Mouse (Mus musculus) cerebellum, adult 2 months (tissue): ENCODE measurements around the gene Wdtc1.

Experiments used
- CTCF ChIP-seq: fragments of 200-500 bp; IDR thresholded peaks from 2 replicates; pipeline ENCODE4 v1.5.1; 2011; ENCODE audit warnings: low read depth, mild to moderate bottlenecking, control low read depth, low read length, moderate library complexity, borderline replicate concordance; ENCODE audit not compliant: insufficient read depth
- POLR2A ChIP-seq: fragments of 200-500 bp; IDR thresholded peaks from 2 replicates; pipeline ENCODE4 v1.6.1; 2011; ENCODE audit warnings: low read length, control low read depth, borderline replicate concordance; ENCODE audit not compliant: insufficient read depth

DNA sequence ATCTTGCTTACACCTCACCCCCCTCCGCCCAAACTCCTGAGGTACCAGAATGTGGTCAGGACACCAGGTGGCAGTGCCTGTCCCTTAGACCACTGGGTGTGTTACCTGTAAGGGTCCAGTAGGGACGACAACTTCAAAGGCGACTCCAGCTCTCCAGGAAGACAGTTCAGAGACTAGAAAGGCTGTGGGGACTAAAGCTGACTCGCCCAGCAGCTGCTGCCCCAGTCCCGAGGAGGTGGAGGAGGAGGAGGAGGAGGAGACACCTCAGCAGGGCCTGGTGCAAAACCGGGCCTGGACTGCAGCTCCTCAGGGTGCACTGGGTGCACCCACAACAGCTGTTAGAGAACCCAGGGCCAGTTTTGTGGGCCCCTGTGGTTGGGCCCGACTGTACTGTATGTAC, 90.4 kb downstream of the Wdtc1 start, which contains the start of gene Sytl1:
- TF ChIP-seq CTCF (no peak; the same call in 1 of the 2 replicates), POLR2A (no peak)
